Mouse (Mus musculus): ENCODE measurements around the gene Efhb.

- TF ChIP-seq CTCF (IDR thresholded peaks at IDR 0.05; ENCODE audit: low read depth) (no peak), EP300 (optimal IDR thresholded peaks at IDR 0.05) (no peak)
These were observed 99.0 kb downstream of the Efhb start for GRCm38 (mm10) chr17:53364111-53364510.

Measured in stomach, postnatal 0 days (tissue).